Mouse (Mus musculus): ENCODE results near the gene Cpeb3. TPM values are rescaled to one million over a fixed set of nuclear protein-coding genes. Genes with fewer than 3 reads are reported as not detected.
A peak's percentile ranks its signal among the peaks of the same experiment; 100 is the strongest.
"Not testable (repeated sequence)": the region's sequence is repeated elsewhere in the genome, so short reads cannot be mapped to it uniquely, and the experiment has no call there.

Cpeb3 gene
- polyA plus RNA-seq, 1 experiment = 8.0 TPM

DNA sequence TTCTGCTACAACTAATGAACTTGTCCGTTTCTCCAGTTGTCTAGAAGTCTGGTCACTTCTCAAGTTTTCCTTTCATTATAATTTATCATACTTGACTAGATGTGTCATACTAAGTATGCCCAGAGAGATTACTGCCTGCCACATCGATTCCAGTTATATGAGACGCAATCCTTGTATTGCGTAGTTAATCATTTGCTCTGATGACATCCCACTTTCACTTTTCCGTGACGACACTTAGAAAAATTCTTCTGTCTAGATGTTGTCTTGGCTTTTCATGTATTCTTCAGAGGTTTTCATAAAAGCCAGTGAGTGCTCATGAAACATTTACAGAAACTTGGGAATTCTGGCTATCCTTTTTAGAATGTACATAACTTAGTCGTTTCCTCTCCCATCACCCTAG lies 585 bp upstream of the Cpeb3 start:
- H3K27ac ChIP-seq (ENCODE audit: insufficient read depth, low read depth, low read length) = no peak overlapping the region
- H3K4me1 ChIP-seq (ENCODE audit: control insufficient read depth, insufficient read depth, low read length) = peaks cover 9% of the 10 kb centered on the region
- no peak for TF ChIP-seq CTCF (IDR thresholded peaks at IDR 0.05; ENCODE audit: low read depth, low read length)
- TF ChIP-seq POLR2A (IDR thresholded peaks at IDR 0.05; ENCODE audit: borderline replicate concordance, low read depth, low read length) = no peak
- peak overlapping the region; percentile 99 for H3K4me3 ChIP-seq (ENCODE audit: insufficient read depth, low read length)

DNA sequence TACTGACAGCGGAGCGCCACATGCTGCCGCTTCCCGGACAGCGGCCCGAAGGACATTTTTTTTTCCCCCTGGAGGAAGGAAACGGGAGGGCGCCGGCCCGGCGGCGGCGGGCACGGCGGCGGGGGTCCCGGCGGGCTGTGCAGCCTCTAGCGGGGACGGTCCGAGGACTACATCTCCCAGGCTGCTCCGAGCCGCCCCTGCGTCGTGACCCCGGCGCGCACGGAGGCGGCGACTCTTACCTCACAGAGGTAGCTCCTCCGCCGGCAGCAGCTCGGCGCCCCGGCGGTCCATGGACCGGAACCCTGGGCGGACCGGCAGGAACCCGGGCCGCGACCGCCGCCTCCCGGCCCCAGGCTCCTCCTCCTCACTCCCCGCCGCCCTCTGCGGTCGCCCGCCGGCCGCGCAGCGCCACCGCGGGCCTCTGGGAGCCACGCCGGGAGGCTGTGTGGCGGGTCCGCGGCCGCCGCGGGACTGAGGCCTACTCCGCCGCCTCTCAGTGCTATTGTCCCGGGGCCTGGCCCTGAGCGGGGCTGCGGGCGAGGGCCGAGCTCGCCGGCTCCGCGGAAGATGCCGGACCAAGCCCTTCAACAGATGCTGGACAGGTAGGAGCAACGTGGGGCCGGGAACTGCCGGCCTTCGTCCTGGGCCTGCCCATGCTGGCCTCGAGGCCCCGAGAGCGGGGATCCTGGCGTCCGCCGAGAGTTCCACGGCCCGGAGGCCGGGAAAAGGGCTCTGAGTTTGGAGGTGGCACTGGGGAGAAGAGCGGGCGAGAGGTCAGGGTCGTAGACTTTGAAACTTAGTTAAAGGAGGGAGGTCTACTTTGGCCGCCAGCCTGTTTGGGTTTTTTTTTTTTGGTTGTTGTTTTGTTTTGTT lies 862 bp downstream of the Cpeb3 start, which contains the start of gene March5:
TSS of gene March5 (plus strand) at position 241 of the 873 bp plus-strand sequence.
- Histone ChIP-seq H3K27ac (ENCODE audit: insufficient read depth, low read depth, low read length) (peak within 1 kb of the TSS; percentile 88), H3K4me3 (ENCODE audit: insufficient read depth, low read length) (peak within 1 kb of the TSS; percentile 99), H3K4me1 (ENCODE audit: control insufficient read depth, insufficient read depth, low read length) (peaks cover 9% of the 10 kb centered on the region)
- TF ChIP-seq CTCF (IDR thresholded peaks at IDR 0.05; ENCODE audit: low read depth, low read length) = no peak
- no peak for TF ChIP-seq POLR2A (IDR thresholded peaks at IDR 0.05; ENCODE audit: borderline replicate concordance, low read depth, low read length)

DNA sequence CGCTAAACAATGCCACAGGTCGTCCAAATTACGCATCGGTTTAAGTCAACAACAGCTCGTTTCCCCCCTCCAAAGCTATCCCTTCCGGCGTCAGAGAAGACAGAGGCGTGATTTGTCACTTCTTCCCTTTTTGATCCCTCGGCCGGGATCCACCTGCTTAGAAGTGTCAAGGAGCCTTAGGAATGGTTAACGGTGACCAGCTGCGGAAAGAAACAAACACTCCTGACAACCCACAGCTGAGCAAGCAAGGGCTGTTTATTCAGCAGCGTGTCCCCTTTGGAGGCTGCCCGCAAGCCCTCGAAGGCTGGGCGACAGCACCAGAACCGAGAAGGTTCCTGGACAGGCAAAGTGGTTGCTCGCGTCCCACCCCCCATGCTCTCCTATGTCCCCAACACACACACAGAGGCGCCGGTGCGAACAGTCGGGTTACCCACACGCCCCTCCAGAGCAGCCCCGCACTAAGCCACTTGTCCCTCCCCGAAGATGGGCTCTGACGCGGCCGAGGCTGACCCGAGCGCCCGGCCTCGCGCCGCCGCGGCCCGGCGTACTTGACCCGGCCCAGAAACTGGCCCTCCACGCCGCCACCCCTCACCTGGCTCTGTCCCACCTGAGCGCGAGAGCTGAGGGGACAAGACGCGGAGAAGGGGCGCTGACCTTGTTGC lies 1.6 kb downstream of the Cpeb3 start:
- H3K4me3 ChIP-seq (ENCODE audit: insufficient read depth, low read length) = peak overlapping the region; percentile 99
- H3K27ac ChIP-seq (ENCODE audit: insufficient read depth, low read depth, low read length) = peak overlapping the region; percentile 88
- TF ChIP-seq POLR2A (IDR thresholded peaks at IDR 0.05; ENCODE audit: borderline replicate concordance, low read depth, low read length) (0 out of 2 replicates have a peak, but pooled peaks have one; percentile 48), CTCF (IDR thresholded peaks at IDR 0.05; ENCODE audit: low read depth, low read length) (no peak)
- H3K4me1 ChIP-seq (ENCODE audit: control insufficient read depth, insufficient read depth, low read length) = peaks cover 9% of the 10 kb centered on the region

DNA sequence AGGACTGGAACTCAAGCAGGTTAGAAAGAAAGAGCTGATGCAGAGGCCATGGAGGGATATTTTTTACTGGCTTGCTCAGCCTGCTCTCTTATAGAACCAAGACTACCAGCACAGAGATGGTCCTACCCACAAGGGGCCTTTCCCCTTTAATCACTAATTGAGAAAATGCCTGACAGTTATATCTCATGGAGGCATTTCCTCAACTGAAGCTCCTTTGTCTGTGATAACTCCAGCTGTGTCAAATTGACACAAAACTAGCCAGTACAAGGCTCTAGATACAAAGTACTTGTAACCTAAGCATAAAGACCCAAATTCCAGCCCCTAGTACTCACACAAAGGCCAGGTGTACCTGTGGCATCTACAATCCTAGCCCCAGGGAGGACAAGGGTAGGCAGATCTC lies 3.2 kb downstream of the Cpeb3 start:
- H3K27ac ChIP-seq (ENCODE audit: insufficient read depth, low read depth, low read length); H3K4me3 ChIP-seq (ENCODE audit: insufficient read depth, low read length); H3K4me1 ChIP-seq (ENCODE audit: control insufficient read depth, insufficient read depth, low read length): not testable (repeated sequence)

DNA sequence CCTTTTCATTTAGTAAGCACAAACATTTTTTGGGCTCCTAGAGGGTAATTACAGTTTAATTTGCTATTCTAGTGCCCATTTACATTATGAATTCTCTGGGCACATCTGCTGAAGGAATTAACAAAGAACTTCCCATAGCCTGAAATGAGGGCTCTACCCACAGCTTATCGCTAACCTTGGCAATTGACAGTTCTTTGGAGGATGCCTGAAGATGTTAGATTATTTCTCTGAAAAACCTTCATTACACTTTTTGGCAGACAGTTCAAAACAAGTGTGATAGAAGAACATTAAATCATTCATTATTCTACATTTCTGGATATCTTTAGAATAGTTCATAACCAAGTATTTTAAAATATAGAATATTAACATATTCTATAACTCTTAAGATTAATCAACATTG lies 5.0 kb downstream of the Cpeb3 start:
- Histone ChIP-seq H3K27ac (ENCODE audit: insufficient read depth, low read depth, low read length) (no peak overlapping the region), H3K4me3 (ENCODE audit: insufficient read depth, low read length) (no peak overlapping the region), H3K4me1 (ENCODE audit: control insufficient read depth, insufficient read depth, low read length) (peaks cover 2% of the 10 kb centered on the region; the same call in 1 of the 2 replicates)
- no peak for TF ChIP-seq POLR2A (IDR thresholded peaks at IDR 0.05; ENCODE audit: borderline replicate concordance, low read depth, low read length)
- no peak for TF ChIP-seq CTCF (IDR thresholded peaks at IDR 0.05; ENCODE audit: low read depth, low read length)

DNA sequence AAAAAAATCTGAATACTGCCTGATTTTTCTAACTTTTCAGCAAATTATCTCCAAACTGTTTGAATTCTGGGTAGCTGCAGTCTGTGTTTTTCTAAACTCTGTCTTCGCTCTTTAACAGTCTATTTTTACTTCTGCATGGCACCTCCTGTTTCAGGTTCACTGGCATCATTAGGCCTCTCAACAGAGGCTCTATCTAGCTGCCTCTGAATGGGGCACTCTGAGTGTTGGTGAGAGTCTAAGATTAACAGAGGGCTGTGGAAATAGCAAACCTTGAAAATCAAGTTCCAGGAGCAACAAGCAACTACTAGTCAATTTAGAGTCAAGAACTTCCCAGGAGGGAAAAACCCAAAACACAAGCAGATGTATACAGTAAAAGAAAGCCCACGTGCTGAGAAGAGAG lies 8.5 kb downstream of the Cpeb3 start:
- TF ChIP-seq POLR2A (IDR thresholded peaks at IDR 0.05; ENCODE audit: borderline replicate concordance, low read depth, low read length) = no peak
- TF ChIP-seq CTCF (IDR thresholded peaks at IDR 0.05; ENCODE audit: low read depth, low read length) = no peak
- no peaks in the 10 kb centered on the region for H3K4me1 ChIP-seq (ENCODE audit: control insufficient read depth, insufficient read depth, low read length)
- H3K27ac ChIP-seq (ENCODE audit: insufficient read depth, low read depth, low read length) = no peak overlapping the region
- no peak overlapping the region for H3K4me3 ChIP-seq (ENCODE audit: insufficient read depth, low read length)

DNA sequence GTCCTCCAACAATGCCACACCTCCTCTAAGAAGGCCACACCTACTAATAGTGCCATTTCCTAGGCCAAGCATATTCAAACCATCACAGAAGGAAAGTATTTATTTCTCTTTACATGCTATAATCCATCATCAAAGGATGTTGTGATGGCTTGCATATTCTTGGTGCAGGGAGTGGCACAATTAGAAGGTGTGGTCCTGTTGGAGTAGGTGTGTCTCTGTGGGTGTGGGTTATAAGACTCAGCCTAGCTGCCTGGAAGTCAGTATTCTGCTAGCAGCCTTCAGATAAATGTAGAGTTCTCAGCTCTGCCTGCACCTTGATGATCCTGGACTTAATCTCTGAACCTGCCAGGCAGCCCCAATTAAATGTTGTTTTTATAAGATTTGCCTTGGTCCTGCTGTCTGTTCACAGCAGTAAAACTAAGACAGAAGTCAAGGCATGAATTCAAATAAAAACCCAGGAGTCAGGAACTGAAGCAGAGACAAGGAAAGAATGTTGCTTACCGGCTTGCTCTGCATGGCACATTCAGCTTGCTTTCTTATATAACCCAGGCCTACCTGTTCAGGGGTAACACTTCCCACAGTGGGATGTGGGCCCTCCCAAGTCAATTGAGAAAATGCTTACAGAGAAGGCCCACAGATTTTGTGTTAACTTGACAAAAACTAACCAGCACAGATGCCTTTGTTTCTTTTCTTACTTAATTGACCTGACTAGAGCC lies 10.1 kb downstream of the Cpeb3 start:
- H3K4me3 ChIP-seq (ENCODE audit: insufficient read depth, low read length) = no peak overlapping the region
- TF ChIP-seq POLR2A (IDR thresholded peaks at IDR 0.05; ENCODE audit: borderline replicate concordance, low read depth, low read length) (no peak), CTCF (IDR thresholded peaks at IDR 0.05; ENCODE audit: low read depth, low read length) (no peak)
- H3K4me1 ChIP-seq (ENCODE audit: control insufficient read depth, insufficient read depth, low read length) = no peaks in the 10 kb centered on the region
- H3K27ac ChIP-seq (ENCODE audit: insufficient read depth, low read depth, low read length) = no peak overlapping the region

DNA sequence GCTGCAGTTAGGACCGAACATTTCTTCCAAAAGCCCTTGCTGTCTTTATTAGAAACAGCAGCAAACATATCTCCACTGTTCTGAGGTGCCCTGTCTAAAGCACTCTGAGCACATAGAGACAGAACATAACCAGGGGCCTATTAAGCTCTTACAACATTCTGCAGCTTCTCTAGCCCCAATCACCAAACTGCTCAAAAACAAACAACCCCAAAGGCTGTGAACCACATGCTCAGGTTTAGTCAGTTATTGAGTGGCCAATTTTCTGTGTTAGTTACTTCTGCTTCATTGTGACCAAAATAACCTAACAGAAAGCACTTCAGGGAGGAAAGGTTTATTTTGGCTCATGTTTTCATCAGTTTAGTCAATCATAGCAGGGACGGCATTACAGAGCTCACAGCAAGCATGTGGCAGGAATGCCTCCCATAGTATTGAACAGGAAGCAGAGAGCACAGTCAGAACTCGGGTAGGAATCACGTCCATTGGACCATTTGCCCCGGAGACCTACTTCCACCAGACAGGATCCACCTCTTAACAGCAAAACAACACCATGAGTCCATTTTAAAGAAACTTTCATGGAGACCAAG lies 15.8 kb downstream of the Cpeb3 start:
- no peak overlapping the region for H3K4me3 ChIP-seq (ENCODE audit: insufficient read depth, low read length)
- TF ChIP-seq POLR2A (IDR thresholded peaks at IDR 0.05; ENCODE audit: borderline replicate concordance, low read depth, low read length) = no peak
- TF ChIP-seq CTCF (IDR thresholded peaks at IDR 0.05; ENCODE audit: low read depth, low read length) = no peak
- peaks cover 11% of the 10 kb centered on the region for H3K4me1 ChIP-seq (ENCODE audit: control insufficient read depth, insufficient read depth, low read length)
- no peak overlapping the region for H3K27ac ChIP-seq (ENCODE audit: insufficient read depth, low read depth, low read length)

DNA sequence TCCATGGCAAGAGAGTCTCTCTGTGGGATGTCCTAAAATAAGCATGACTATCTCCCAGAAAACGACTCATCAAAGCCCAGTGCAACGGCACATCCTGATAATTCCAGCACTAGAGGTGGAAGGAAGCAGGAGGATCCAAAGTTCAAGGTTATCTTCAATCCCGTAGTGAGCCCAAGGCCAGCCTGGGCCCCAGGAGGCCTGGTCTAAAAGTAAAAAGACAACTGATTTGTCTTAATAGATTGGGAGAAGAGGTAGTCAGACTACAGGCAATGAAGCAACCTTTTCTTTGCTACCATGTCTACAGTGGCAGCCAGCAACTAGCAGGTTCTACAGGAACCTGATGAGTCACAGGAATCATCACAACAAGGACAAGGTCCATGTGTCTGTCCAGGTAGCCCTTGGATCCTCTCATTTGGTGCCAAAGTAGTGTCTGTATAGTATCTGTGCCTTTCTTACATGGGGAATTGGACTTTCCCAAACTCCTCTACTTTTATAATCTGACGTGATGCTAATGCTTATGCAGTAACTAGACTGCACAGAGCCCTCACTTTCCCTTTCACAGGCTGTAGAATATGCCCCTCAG lies 19.9 kb downstream of the Cpeb3 start:
- peaks cover 11% of the 10 kb centered on the region for H3K4me1 ChIP-seq (ENCODE audit: control insufficient read depth, insufficient read depth, low read length)
- TF ChIP-seq CTCF (IDR thresholded peaks at IDR 0.05; ENCODE audit: low read depth, low read length) (no peak), POLR2A (IDR thresholded peaks at IDR 0.05; ENCODE audit: borderline replicate concordance, low read depth, low read length) (no peak)
- H3K27ac ChIP-seq (ENCODE audit: insufficient read depth, low read depth, low read length) = no peak overlapping the region
- H3K4me3 ChIP-seq (ENCODE audit: insufficient read depth, low read length) = no peak overlapping the region

All from bone marrow macrophage, adult 2 months (primary cell).